Mouse (Mus musculus): ENCODE data around the gene Tsnax.
A peak's percentile ranks its signal among the peaks of the same experiment; 100 is the strongest.

DNA sequence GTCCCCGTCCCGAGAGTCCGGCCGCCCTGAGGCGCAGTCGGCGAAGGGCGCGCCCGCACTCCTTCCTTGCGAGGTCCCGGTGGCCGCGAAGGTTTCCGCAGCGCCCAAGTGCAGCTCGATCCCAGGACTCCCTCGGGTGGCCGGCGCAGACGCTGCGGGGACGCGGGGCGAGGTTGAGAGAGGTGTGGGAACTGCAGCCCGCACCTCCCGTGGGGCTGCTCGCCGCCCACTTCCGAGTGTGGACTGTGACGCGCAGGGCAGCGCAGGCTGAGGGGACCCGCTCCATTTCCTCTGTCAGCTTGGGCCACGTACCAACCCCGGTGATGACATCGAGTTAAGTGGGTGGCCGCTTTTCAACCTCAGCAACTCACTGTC, 41.6 kb downstream of the Tsnax start:
- TF ChIP-seq CTCF (IDR thresholded peaks at IDR 0.05; ENCODE audit: extremely low read depth, insufficient read depth, insufficient read length, insufficient replicate concordance) (no peak), POLR2A (IDR thresholded peaks at IDR 0.05; ENCODE audit: low read depth, low read length) (peak; percentile 25; the same call in 1 of the 2 replicates)
